Mouse (Mus musculus) spleen, postnatal 36 days (tissue): ENCODE results near the gene Adora1.

Source experiments
- DNase-seq, 2 experiments: peaks; one replicate each; pipeline ENCODE4 v3.0.0; 2022; ENCODE audit warnings: low spot score in 2 of 2, mixed read lengths in 1 of 2

Gene Adora1

GRCm38 (mm10) chr1:134154121-134154520 lies 81.1 kb downstream of the Adora1 start:
- no peak for DNase-seq

DNA sequence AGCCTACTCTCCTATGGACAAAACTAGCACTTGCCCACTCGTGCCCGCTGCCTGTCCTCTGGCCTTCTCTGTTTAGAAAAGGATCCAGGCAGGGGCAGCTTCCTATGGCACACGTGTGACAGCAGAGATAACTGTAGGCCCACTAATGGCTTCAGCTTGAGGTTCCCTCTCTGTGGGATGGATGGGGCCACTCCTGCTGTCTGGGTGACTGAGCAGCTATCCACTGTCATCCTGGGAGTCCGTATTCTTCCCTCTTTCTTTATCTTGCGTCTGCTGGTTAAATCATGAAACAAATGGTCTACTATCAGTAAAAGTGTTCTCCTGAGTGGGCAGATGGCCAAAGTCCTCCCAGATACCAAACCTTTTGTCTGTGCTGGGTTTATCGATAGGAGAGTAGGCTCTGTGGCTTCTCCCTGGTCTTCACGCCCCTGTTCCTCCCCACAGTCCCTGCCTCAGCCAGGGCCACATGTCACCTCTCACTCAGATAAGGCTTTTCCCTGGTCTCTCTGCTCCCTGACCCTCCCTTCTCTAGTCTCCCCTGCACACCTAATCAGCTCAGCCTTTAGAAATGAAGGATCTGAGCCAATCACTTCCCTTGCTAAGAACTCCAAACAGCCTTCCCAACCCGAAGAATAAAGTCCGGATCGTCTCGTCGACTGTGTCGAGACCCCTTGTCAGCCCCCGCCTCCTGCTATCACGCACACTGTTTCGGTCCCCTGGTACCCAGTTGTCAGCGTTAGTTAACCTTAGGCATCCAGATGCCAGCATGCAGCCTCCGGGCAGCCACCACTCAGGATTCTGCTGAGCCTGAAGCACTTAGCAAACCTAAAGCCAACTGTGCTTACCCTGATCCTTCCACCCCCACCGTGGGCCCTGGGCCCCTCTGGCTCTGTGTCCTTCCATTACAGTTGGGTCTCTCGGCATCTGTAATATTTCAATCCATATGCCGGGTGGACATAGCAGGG lies 82.3 kb downstream of the Adora1 start:
- no peak for DNase-seq

- DNase-seq = peak; percentile 40 to 54
Observed at GRCm38 (mm10) chr1:134151655-134152412, 83.4 kb downstream of the Adora1 start.

DNA sequence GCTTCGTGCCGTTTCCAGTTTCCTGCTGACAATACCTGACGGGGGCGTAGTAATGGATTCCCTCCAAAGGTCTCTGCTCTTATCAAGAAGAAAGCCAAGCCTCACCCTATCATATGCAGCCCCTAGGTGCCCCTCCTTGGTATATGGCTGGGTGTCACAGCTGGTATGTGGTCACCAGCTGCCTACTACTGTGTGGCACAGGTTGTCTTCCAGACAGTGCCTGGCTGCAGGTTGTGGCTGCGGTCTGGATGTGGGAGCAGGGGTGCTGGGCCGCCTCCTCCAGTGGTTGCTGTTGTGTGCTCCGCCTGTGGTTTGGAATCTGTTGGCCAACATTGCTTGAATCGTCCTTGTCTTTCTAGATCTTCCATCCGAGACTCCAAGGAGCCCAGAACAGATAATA lies 84.5 kb downstream of the Adora1 start:
- no peak for DNase-seq

DNA sequence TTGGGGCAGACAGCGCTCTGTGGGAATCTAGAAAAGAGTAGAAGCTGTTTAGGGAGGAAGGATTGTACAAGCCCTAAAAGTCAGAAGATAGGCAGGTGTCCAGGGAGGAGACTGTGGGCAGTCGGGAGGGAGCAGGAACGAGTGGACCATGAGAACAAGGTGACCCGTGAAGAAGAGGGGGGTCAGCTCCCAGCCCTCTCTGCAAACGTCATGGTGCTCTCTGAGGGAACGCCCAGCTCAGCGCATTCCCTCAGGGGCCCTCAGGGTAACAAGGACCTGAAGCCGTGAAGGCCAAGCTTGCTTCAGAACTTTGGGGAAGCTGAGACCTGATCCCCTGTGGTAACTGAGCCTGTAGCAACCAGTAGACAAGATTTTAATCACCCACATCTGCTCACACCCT lies 85.2 kb downstream of the Adora1 start:
- no peak for DNase-seq
